In the genomic region with DNA sequence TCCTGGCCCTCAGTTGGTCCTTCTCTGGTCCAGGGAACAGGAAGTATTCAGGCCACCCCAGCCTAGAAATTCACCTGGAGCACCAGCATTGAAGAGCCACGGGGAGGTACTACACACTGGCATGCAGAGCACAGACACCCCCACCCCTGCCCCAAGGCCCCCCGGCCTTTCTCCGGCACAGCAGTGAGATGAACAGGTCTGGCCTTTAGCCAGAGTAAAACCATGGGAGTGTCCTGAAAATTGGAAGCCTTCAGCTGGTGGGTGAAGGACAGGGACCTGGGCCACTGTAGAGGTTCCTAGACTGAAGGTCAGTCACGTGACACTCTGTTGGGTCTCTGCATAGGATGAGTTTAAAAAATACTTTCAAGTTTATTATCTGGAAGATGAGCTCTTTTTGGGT, we compare ENCODE assay signal across 18 mouse cellular contexts.
"Had no signal": no experiment of that assay in that cellular context is flagged by ENCODE, and none has a peak within 500 bp of the region (broad histone marks: within the 10 kb centered on the region; RNA-seq: fewer than 3 reads in every experiment).

No protein-coding gene starts in this region.

- H3K27ac ChIP-seq: midbrain, embryonic 10.5 days; midbrain, embryonic 13.5 days; midbrain, embryonic 15.5 days; neural tube, embryonic 13.5 days; neural tube, embryonic 15.5 days had no signal

- H3K4me1 ChIP-seq: midbrain, embryonic 10.5 days; midbrain, embryonic 13.5 days; midbrain, embryonic 15.5 days; neural tube, embryonic 13.5 days; neural tube, embryonic 15.5 days had no signal

- ATAC-seq: midbrain, embryonic 13.5 days; midbrain, embryonic 15.5 days had no signal

- H3K4me2 ChIP-seq: lung, embryonic 14.5 days; midbrain, embryonic 13.5 days; midbrain, embryonic 15.5 days; neural tube, embryonic 13.5 days; neural tube, embryonic 15.5 days had no signal

- H3K9me3 ChIP-seq: midbrain, embryonic 10.5 days; midbrain, embryonic 13.5 days; midbrain, embryonic 15.5 days; neural tube, embryonic 13.5 days; neural tube, embryonic 15.5 days had no signal

- H3K9ac ChIP-seq: lung, embryonic 14.5 days; midbrain, embryonic 13.5 days; midbrain, embryonic 15.5 days; neural tube, embryonic 13.5 days; neural tube, embryonic 15.5 days had no signal

- DNase-seq: lung, adult 18-20 months; lung, embryonic 14.5 days; lung, postnatal 10 days; lung, postnatal 4 days; retina, postnatal 1 day; right cerebral cortex, adult 18-20 months; right cerebral cortex, postnatal 25 days; right cerebral cortex, postnatal 4 days; spleen, adult 18-20 months; thymus, adult 18-20 months; thymus, postnatal 14 days; thymus, postnatal 36 days had no signal

- H3K27me3 ChIP-seq: midbrain, embryonic 13.5 days; midbrain, embryonic 15.5 days; neural tube, embryonic 13.5 days; neural tube, embryonic 15.5 days had no signal

- H3K4me3 ChIP-seq: midbrain, embryonic 10.5 days; midbrain, embryonic 13.5 days; midbrain, embryonic 15.5 days; myocyte; neural tube, embryonic 13.5 days; neural tube, embryonic 15.5 days had no signal
